Mouse (Mus musculus) heart, adult 2 months (tissue): ENCODE data around the gene Bet1l.

Experiments
- CTCF ChIP-seq: fragments of 200-600 bp; IDR thresholded peaks from 2 replicates; pipeline ENCODE4 v1.8.1; 2022; ENCODE audit warnings: antibody characterized with exemption, mild to moderate bottlenecking, moderate library complexity
- POLR2A ChIP-seq: fragments of 200-500 bp; IDR thresholded peaks from 2 replicates; pipeline ENCODE4 v1.6.1; 2011; ENCODE audit warnings: mild to moderate bottlenecking, low read depth, low read length, control low read depth; ENCODE audit not compliant: insufficient read depth

DNA sequence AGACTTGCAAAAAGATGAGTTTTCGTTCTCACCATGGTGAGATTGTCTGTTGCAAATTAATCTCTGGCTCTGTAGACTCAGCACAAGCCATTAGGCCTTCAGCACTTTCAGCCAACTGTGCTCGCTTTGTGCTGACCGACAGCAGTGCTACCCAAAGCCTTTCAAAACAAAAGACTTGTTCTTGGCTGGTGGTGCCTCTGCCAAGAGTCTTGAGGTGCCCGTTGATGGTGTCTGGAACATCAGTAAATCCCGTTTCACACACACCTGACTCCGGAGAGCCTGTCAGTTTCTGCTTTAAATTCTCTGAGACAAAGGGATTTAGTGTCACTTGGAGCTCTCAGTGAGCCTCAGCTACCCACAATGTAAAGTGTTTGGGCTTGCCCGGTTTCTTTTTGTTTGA, 36.7 kb upstream of the Bet1l start:
- no peak for TF ChIP-seq POLR2A
- no peak for TF ChIP-seq CTCF
